Mouse (Mus musculus): Measurements from ENCODE around the gene Nr2f2.

DNA sequence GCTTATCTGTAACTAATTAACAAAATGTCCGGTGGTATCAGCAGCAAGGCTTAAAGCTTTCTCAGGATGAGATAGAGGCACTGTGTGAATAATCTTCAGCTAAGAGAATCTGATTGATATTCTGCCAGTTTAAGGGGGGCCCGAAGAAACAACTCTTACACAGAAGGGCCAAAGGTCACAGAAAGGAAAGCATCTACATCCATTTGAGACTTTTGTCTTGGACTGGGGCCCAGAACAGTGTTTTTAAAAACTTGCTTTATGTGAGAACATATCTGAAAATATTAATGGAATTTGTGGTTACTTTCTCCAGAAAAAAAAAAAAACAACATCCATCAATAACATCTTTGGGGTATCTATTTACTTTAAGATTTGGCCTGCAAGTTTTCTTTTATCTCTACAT lies 38.9 kb upstream of the Nr2f2 start:
- no peak for TF ChIP-seq CTCF (IDR thresholded peaks at IDR 0.05; ENCODE audit: control insufficient read depth, insufficient read depth, low read length)
- TF ChIP-seq POLR2A (IDR thresholded peaks at IDR 0.05; ENCODE audit: borderline replicate concordance, control insufficient read depth, low read depth, low read length): no peak
